Mouse (Mus musculus): ENCODE results near the gene Ptdss2.

DNA sequence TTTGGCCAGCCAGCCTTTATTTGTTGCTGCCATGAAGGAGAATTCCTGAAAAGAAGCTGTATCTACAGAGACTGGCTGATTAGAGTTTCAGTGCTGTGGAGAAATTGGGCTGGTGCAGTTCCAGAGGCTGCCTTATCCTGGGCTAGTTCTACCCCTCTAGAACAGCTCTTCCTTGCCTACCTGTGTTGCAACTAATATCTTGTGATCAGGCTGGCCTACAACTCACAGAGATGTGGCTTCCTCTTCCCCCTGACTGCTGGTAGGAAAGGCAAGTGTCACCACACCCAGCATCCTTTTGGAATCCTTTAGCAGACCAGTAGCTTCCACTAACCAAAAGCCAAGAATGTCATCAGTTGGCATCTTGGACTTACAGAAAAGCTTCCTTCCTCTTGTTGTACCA is 47.7 kb downstream of the Ptdss2 start:
- TF ChIP-seq CTCF (IDR thresholded peaks at IDR 0.05; ENCODE audit: control insufficient read depth, insufficient read depth, insufficient replicate concordance, low read depth, low read length) (no peak), POLR2A (IDR thresholded peaks at IDR 0.05; ENCODE audit: control insufficient read depth, low read depth, low read length) (no peak)
